12 mouse cellular contexts compared by ENCODE assay signal in the genomic region with DNA sequence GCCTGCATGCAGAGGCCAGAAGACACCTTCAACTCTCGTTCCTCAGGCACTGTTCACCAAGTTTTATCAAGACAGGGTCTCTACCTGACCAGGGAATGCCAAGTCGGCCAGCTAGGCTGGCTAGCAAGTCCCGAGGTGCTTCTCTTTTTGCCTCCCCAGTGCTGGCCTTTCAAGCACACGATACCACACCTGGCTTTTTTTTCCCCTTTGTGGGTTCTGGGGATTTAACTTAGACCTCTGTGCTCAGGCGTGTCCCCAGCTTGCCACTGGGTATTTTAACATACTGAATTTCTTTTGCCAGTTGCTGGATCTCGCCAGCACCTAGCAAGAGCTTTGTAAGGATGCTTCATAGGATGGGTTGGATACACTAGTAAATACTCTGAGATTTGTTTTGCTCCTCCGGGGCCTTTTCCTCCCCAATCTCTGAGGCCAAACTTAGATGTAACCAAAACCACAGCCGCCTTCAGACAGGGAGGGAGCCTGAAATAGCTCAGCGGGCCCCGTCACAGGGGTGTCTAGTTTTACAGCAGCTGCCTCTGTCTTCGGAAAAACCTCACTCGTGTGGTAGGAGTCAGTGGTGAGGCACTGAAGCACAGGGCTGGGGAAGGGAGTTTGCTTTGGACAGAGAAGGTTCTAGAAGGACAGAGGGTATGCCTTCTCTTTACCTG. TPM values are rescaled to one million over a fixed set of nuclear protein-coding genes. Genes with fewer than 3 reads are reported as not detected.
DNase-seq lines count a peak whose midpoint lies in the region; ATAC-seq and TF ChIP-seq lines count a peak whose summit lies in the region.
"Had no signal": no experiment of that assay in that cellular context is flagged by ENCODE, and none has a peak within 500 bp of the region (broad histone marks: within the 10 kb centered on the region; RNA-seq: fewer than 3 reads in every experiment).

No protein-coding gene starts in this region.

- no peak overlapping the region for H3K27ac ChIP-seq in heart, embryonic 16.5 days (ENCODE audit: low read length)
- no peak overlapping the region; the same call in 1 of the 2 replicates for H3K27ac ChIP-seq in heart, embryonic 12.5 days (ENCODE audit: poor library complexity, severe bottlenecking)
- H3K27ac ChIP-seq in CH12.LX (ENCODE audit: insufficient read depth, low read depth) = no peak overlapping the region
- no peak overlapping the region for H3K27ac ChIP-seq in hindbrain, embryonic 14.5 days
- no peak overlapping the region for H3K27ac ChIP-seq in midbrain, embryonic 16.5 days (ENCODE audit: low read length)
- H3K27ac ChIP-seq: midbrain, embryonic 12.5 days had no signal

- dilution Hi-C loops in CH12.LX (cut with MboI; ENCODE audit: extremely low pct_ligation_motif_present, extremely low pct_unique_long_range_greater_than_20kb, low sequenced_read_pairs) = no loop called here

- ATAC-seq in heart, embryonic 16.5 days (replicated peaks; ENCODE audit: extremely low read depth, insufficient read depth, low FRiP score) = peak; percentile 53; the same call in 1 of the 2 replicates
- no peak for ATAC-seq in heart, embryonic 12.5 days (ENCODE audit: insufficient number of reproducible peaks, low FRiP score)
- ATAC-seq in hematopoietic stem cell, adult 5-6 weeks (replicated peaks in 1 of 2; ENCODE audit: insufficient read depth in 1 of 2, low FRiP score in 2 of 2, low TSS enrichment in 1 of 2, low read depth in 1 of 2, poor library complexity in 2 of 2, severe bottlenecking in 2 of 2) = peak; percentile 74 to 85
- ATAC-seq in hindbrain, embryonic 14.5 days (ENCODE audit: low FRiP score) = no peak
- ATAC-seq in midbrain, embryonic 16.5 days = no peak

- peaks cover 14% of the 10 kb centered on the region for H3K4me1 ChIP-seq in heart, embryonic 16.5 days (ENCODE audit: control insufficient read depth, insufficient read depth, low read length)
- peaks cover 40% of the 10 kb centered on the region for H3K4me1 ChIP-seq in heart, embryonic 12.5 days (replicated peaks)
- peaks cover 15 to 35% of the 10 kb centered on the region in 2 experiments for H3K4me1 ChIP-seq in CH12.LX (ENCODE audit: control insufficient read depth in 1 of 2, insufficient read depth in 2 of 2)
- H3K4me1 ChIP-seq in hindbrain, embryonic 14.5 days (replicated peaks; ENCODE audit: control insufficient read depth, insufficient read depth, low read length) = no peaks in the 10 kb centered on the region
- H3K4me1 ChIP-seq in midbrain, embryonic 16.5 days (ENCODE audit: control insufficient read depth, insufficient read depth, low read length) = no peaks in the 10 kb centered on the region

- TF ChIP-seq RAD21 in CH12.LX (IDR thresholded peaks at IDR 0.05; ENCODE audit: low read depth, low read length) = peak; percentile 13

- H3K4me3 ChIP-seq in heart, embryonic 16.5 days (ENCODE audit: low read length) = no peak overlapping the region
- H3K4me3 ChIP-seq in heart, embryonic 12.5 days = no peak overlapping the region
- H3K4me3 ChIP-seq in CH12.LX (replicated peaks in 1 of 3; ENCODE audit: low read depth in 2 of 3, low read length in 2 of 3, poor library complexity in 1 of 3) = no peak overlapping the region
- no peak overlapping the region for H3K4me3 ChIP-seq in hindbrain, embryonic 14.5 days (replicated peaks; ENCODE audit: low read length)
- no peak overlapping the region for H3K4me3 ChIP-seq in midbrain, embryonic 16.5 days (ENCODE audit: low read depth, low read length)
- H3K4me3 ChIP-seq: midbrain, embryonic 12.5 days had no signal

- DNase-seq in CH12.LX (ENCODE audit: extremely low read depth) (peak; percentile 83), MN1 (ENCODE audit: low spot score) (no peak)
- DNase-seq in splenic B cell, adult 2 months (ENCODE audit: low read depth, low spot score) = peak; percentile 72
- no peak for DNase-seq in hindbrain, embryonic 14.5 days (ENCODE audit: low spot score)
- DNase-seq: embryo, embryonic 11 days; kidney, adult 2 months; liver had no signal

- H3K9ac ChIP-seq in heart, embryonic 16.5 days (ENCODE audit: low read length) = no peak overlapping the region
- H3K9ac ChIP-seq in heart, embryonic 12.5 days = no peak overlapping the region
- no peak overlapping the region for H3K9ac ChIP-seq in CH12.LX (ENCODE audit: insufficient read depth, low read depth)
- H3K9ac ChIP-seq in hindbrain, embryonic 14.5 days = no peak overlapping the region
- H3K9ac ChIP-seq in midbrain, embryonic 16.5 days (ENCODE audit: low read depth, low read length) = no peak overlapping the region
- H3K9ac ChIP-seq: midbrain, embryonic 12.5 days had no signal

- no peak overlapping the region for H3K4me2 ChIP-seq in heart, embryonic 16.5 days (ENCODE audit: low read depth, low read length)
- H3K4me2 ChIP-seq in heart, embryonic 12.5 days = no peak overlapping the region
- peak overlapping the region; percentile 57; the same call in 1 of the 2 replicates for H3K4me2 ChIP-seq in CH12.LX (ENCODE audit: insufficient read depth, low read depth, poor library complexity, severe bottlenecking)
- no peak overlapping the region for H3K4me2 ChIP-seq in hindbrain, embryonic 14.5 days (replicated peaks)
- H3K4me2 ChIP-seq in midbrain, embryonic 16.5 days (ENCODE audit: low read length) = no peak overlapping the region
- H3K4me2 ChIP-seq: midbrain, embryonic 12.5 days had no signal

- in situ Hi-C loops in CH12.LX (cut with MboI; ENCODE audit: low pct_ligation_motif_present, low pct_unique_long_range_greater_than_20kb, low sequenced_read_pairs) = loop anchor here (25.0 kb wide), 1 partner anchor 698 kb away; a partner anchor contains a TSS

- H3K36me3 ChIP-seq in heart, embryonic 16.5 days (ENCODE audit: control insufficient read depth, insufficient read depth) = no peaks in the 10 kb centered on the region
- H3K36me3 ChIP-seq in heart, embryonic 12.5 days = no peaks in the 10 kb centered on the region
- H3K36me3 ChIP-seq in CH12.LX (replicated peaks in 1 of 2; ENCODE audit: control insufficient read depth in 1 of 2, insufficient read depth in 1 of 2, low read length in 1 of 2) = no peaks in the 10 kb centered on the region
- H3K36me3 ChIP-seq in splenic B cell, adult 2 months (ENCODE audit: control insufficient read depth, insufficient read depth, low read length, poor library complexity, severe bottlenecking) = no peaks in the 10 kb centered on the region
- H3K36me3 ChIP-seq in hindbrain, embryonic 14.5 days (replicated peaks; ENCODE audit: control insufficient read depth, insufficient read depth) = no peaks in the 10 kb centered on the region
- no peaks in the 10 kb centered on the region for H3K36me3 ChIP-seq in midbrain, embryonic 16.5 days (ENCODE audit: control insufficient read depth, insufficient read depth, low read length)
- H3K36me3 ChIP-seq: midbrain, embryonic 12.5 days had no signal

- 48% methylated on average over 12 of the region's 12 CpGs for WGBS in heart, embryonic 16.5 days
- 56% methylated on average over 12 of the region's 12 CpGs for WGBS in heart, embryonic 12.5 days
- 87% methylated on average over 12 of the region's 12 CpGs for WGBS in hindbrain, embryonic 14.5 days
- WGBS in midbrain, embryonic 16.5 days = 87% methylated on average over 12 of the region's 12 CpGs

- no peaks in the 10 kb centered on the region for H3K79me2 ChIP-seq in CH12.LX (replicated peaks; ENCODE audit: control insufficient read depth, extremely low read depth, insufficient read depth, poor library complexity, severe bottlenecking)

- no peak for TF ChIP-seq CTCF in CH12.LX (conservative IDR thresholded peaks at IDR 0.05 in 1 of 2, IDR thresholded peaks at IDR 0.05 in 1 of 2; ENCODE audit: low read depth in 2 of 2, low read length in 2 of 2)

- no peak for TF ChIP-seq POLR2A in CH12.LX (IDR thresholded peaks at IDR 0.05; ENCODE audit: low read depth, low read length)

- no peaks in the 10 kb centered on the region for H3K27me3 ChIP-seq in heart, embryonic 16.5 days (ENCODE audit: control insufficient read depth, insufficient read depth, low read length)
- H3K27me3 ChIP-seq in heart, embryonic 12.5 days (replicated peaks) = no peaks in the 10 kb centered on the region
- no peaks in the 10 kb centered on the region for H3K27me3 ChIP-seq in CH12.LX (replicated peaks)
- H3K27me3 ChIP-seq in splenic B cell, adult 2 months (ENCODE audit: control insufficient read depth, insufficient read depth, low read length, poor library complexity, severe bottlenecking) = no peaks in the 10 kb centered on the region
- H3K27me3 ChIP-seq in hindbrain, embryonic 14.5 days (ENCODE audit: control insufficient read depth, insufficient read depth, low read length) = no peaks in the 10 kb centered on the region
- H3K27me3 ChIP-seq in midbrain, embryonic 16.5 days (ENCODE audit: control insufficient read depth, insufficient read depth, low read depth, low read length) = no peaks in the 10 kb centered on the region
- H3K27me3 ChIP-seq: midbrain, embryonic 12.5 days had no signal

- no peaks in the 10 kb centered on the region for H3K9me3 ChIP-seq in heart, embryonic 16.5 days (replicated peaks; ENCODE audit: control insufficient read depth, low read length)
- H3K9me3 ChIP-seq in heart, embryonic 12.5 days (replicated peaks) = no peaks in the 10 kb centered on the region
- H3K9me3 ChIP-seq in CH12.LX (replicated peaks; ENCODE audit: low read length) = no peaks in the 10 kb centered on the region
- no peaks in the 10 kb centered on the region for H3K9me3 ChIP-seq in hindbrain, embryonic 14.5 days (ENCODE audit: control insufficient read depth, low read length)
- H3K9me3 ChIP-seq in midbrain, embryonic 16.5 days (replicated peaks; ENCODE audit: control insufficient read depth, low read length, poor library complexity, severe bottlenecking) = no peaks in the 10 kb centered on the region
- H3K9me3 ChIP-seq: midbrain, embryonic 12.5 days had no signal

- peak; percentile 69; the same call in 1 of the 2 replicates for TF ChIP-seq EP300 in CH12.LX (IDR thresholded peaks at IDR 0.05; ENCODE audit: low read length)

TF ChIP-seq in CH12.LX, 34 proteins besides CTCF, POLR2A, EP300 and RAD21 (continues in another document):
- TF ChIP-seq IRF4 (IDR thresholded peaks at IDR 0.05; ENCODE audit: low read depth, low read length) = 0 out of 2 replicates have a peak, but pooled peaks have one; percentile 20
- TF ChIP-seq ZKSCAN1 (IDR thresholded peaks at IDR 0.05; ENCODE audit: borderline replicate concordance, low read depth, low read length) = no peak
- no peak for TF ChIP-seq HCFC1 (IDR thresholded peaks at IDR 0.05; ENCODE audit: low read depth, low read length)
- no peak for TF ChIP-seq USF2 (conservative IDR thresholded peaks at IDR 0.05; ENCODE audit: low read depth, low read length)
- peak; percentile 56; the same call in 1 of the 2 replicates for TF ChIP-seq RCOR1 (conservative IDR thresholded peaks at IDR 0.05; ENCODE audit: low read depth, low read length)

RNA-seq across cellular contexts. Expression of a gene that starts 33.7 kb away (rescaled TPM):
- polyA plus RNA-seq in heart, embryonic 16.5 days (2015; fragmentation: Nextera tagmentation; extraction: Ambion mirVana) = 0.89 and 1.1 TPM in 2 replicates
- polyA plus RNA-seq in heart, embryonic 12.5 days (2016; fragmentation: Nextera tagmentation; extraction: Ambion mirVana) = 1.4 and 1.5 TPM in 2 replicates
- total RNA-seq in CH12.LX (2012; rRNA removed) = 0.38 and 0.88 TPM in 2 replicates
- total RNA-seq in CH12.LX (2014; rRNA removed) = 0.35 and 0.38 TPM in 2 replicates
- polyA plus RNA-seq in CH12.LX (2012; ENCODE audit: insufficient read length, low read depth) = 0.72 and 0.84 TPM in 2 replicates
- 11.2 and 15.2 TPM in 2 replicates for total RNA-seq in hematopoietic stem cell, adult 5-6 weeks (2017)
- polyA plus RNA-seq in hindbrain, embryonic 14.5 days (2014; fragmentation: Nextera tagmentation; extraction: Ambion mirVana) = 4.2 and 4.3 TPM in 2 replicates
- polyA plus RNA-seq in midbrain, embryonic 16.5 days (2015; fragmentation: Nextera tagmentation; extraction: Ambion mirVana) = 2.1 and 2.5 TPM in 2 replicates

Comparison
In these comparisons a context has a peak if more than half of its experiments do, and no peak if none do; other contexts are left out.
1. ATAC-seq: peak in heart, embryonic 16.5 days (single experiment) and hematopoietic stem cell, adult 5-6 weeks (2 of 2); none in heart, embryonic 12.5 days (single experiment), hindbrain, embryonic 14.5 days (single experiment) and midbrain, embryonic 16.5 days (single experiment).
2. DNase-seq: peak in CH12.LX (single experiment) and splenic B cell, adult 2 months (single experiment); none in hindbrain, embryonic 14.5 days (single experiment) and MN1 (single experiment).